Mouse (Mus musculus): ENCODE results near the gene Ddr1.
A peak's percentile ranks its signal among the peaks of the same experiment; 100 is the strongest.
"Not testable (repeated sequence)": the region's sequence is repeated elsewhere in the genome, so short reads cannot be mapped to it uniquely, and the experiment has no call there.

Ddr1 gene

GRCm38 (mm10) chr17:35704621-35705464 lies at the start of gene Ddr1:
Gene Ddr1 (minus strand): TSS chr17:35704621.
- DNase-seq (ENCODE audit: low spot score in 2 of 2), result no peak

- peak in 1 of 2 experiments; percentile 44 for DNase-seq (ENCODE audit: low spot score in 2 of 2)
Observed at GRCm38 (mm10) chr17:35753668-35754067, 49.2 kb upstream of the Ddr1 start.

GRCm38 (mm10) chr17:35752221-35752811 lies 47.9 kb upstream of the Ddr1 start:
- peak in 1 of 2 experiments; percentile 35 for DNase-seq (ENCODE audit: low spot score in 2 of 2)

GRCm38 (mm10) chr17:35749685-35750084 lies 45.3 kb upstream of the Ddr1 start:
- no peak for DNase-seq (ENCODE audit: low spot score in 2 of 2)

- no peak for DNase-seq (ENCODE audit: low spot score in 2 of 2)
Observed at GRCm38 (mm10) chr17:35744361-35744760, 39.9 kb upstream of the Ddr1 start.

- DNase-seq (ENCODE audit: low spot score in 2 of 2), result peak; percentile 58 to 85
Observed at GRCm38 (mm10) chr17:35742948-35743347, 38.5 kb upstream of the Ddr1 start.

- peak; percentile 60 to 82 for DNase-seq (ENCODE audit: low spot score in 2 of 2)
Observed at GRCm38 (mm10) chr17:35741589-35742226, 37.3 kb upstream of the Ddr1 start.

- DNase-seq (ENCODE audit: low spot score in 2 of 2), result peak in 1 of 2 experiments; percentile 33
Observed at GRCm38 (mm10) chr17:35740276-35740880, 36.0 kb upstream of the Ddr1 start.

- DNase-seq (ENCODE audit: low spot score in 2 of 2), result peak; percentile 96 to 97
Observed at GRCm38 (mm10) chr17:35739675-35740074, 35.3 kb upstream of the Ddr1 start.

- peak; percentile 85 to 93 for DNase-seq (ENCODE audit: low spot score in 2 of 2)
Observed at GRCm38 (mm10) chr17:35737743-35738142, 33.3 kb upstream of the Ddr1 start.

GRCm38 (mm10) chr17:35736280-35736960 lies 32.0 kb upstream of the Ddr1 start:
- DNase-seq (ENCODE audit: low spot score in 2 of 2), result peak; percentile 66 to 86

GRCm38 (mm10) chr17:35734478-35734877 lies 30.1 kb upstream of the Ddr1 start:
- no peak for DNase-seq (ENCODE audit: low spot score in 2 of 2)

- DNase-seq (ENCODE audit: low spot score in 2 of 2), result no peak
Observed at GRCm38 (mm10) chr17:35733398-35733797, 29.0 kb upstream of the Ddr1 start.

GRCm38 (mm10) chr17:35731431-35732145 lies 27.2 kb upstream of the Ddr1 start:
- no peak for DNase-seq (ENCODE audit: low spot score in 2 of 2)

GRCm38 (mm10) chr17:35730112-35730511 lies 25.7 kb upstream of the Ddr1 start:
- DNase-seq (ENCODE audit: low spot score in 2 of 2), result not testable (repeated sequence)

GRCm38 (mm10) chr17:35728821-35729220 lies 24.4 kb upstream of the Ddr1 start:
- DNase-seq (ENCODE audit: low spot score in 2 of 2), result no peak

GRCm38 (mm10) chr17:35727471-35728205 lies 23.2 kb upstream of the Ddr1 start:
- no peak for DNase-seq (ENCODE audit: low spot score in 2 of 2)

GRCm38 (mm10) chr17:35727028-35727427 lies 22.6 kb upstream of the Ddr1 start:
- DNase-seq (ENCODE audit: low spot score in 2 of 2), result no peak

- peak; percentile 78 to 87 for DNase-seq (ENCODE audit: low spot score in 2 of 2)
Observed at GRCm38 (mm10) chr17:35725286-35726232, 21.1 kb upstream of the Ddr1 start.

Measured in spleen, postnatal 10 days (tissue).